Mouse (Mus musculus) liver, adult 2 months (tissue): ENCODE measurements around the gene Nfrkb.

Experiments used
- CTCF ChIP-seq: fragments of 200-500 bp; IDR thresholded peaks from 2 replicates; pipeline ENCODE4 v1.5.1; 2011; ENCODE audit warnings: low read depth, low read length, control low read depth
- POLR2A ChIP-seq: fragments of 200-500 bp; IDR thresholded peaks from 2 replicates; pipeline ENCODE4 v1.6.1; 2011; ENCODE audit warnings: low read length, control low read depth; ENCODE audit not compliant: insufficient read depth; ENCODE audit errors: extremely low read depth

GRCm38 (mm10) chr9:31404311-31404710 is 18.3 kb downstream of the Nfrkb start:
- no peak for TF ChIP-seq CTCF
- no peak for TF ChIP-seq POLR2A
